Mouse (Mus musculus) embryonic facial prominence, embryonic 14.5 days (tissue): ENCODE results near the gene Atxn7l3b. TPM values are rescaled to one million over a fixed set of nuclear protein-coding genes. Genes with fewer than 3 reads are reported as not detected.
A peak's percentile ranks its signal among the peaks of the same experiment; 100 is the strongest.
"Not testable (repeated sequence)": the region's sequence is repeated elsewhere in the genome, so short reads cannot be mapped to it uniquely, and the experiment has no call there.

Experiments used
- ATAC-seq: fragments of 200-750 bp; cut with Nextera tagmentation; 2 replicates; pipeline ENCODE4 v1.8.0; 2017; ENCODE audit warnings: low read depth, moderate number of reproducible peaks, moderate TSS enrichment
- DNase-seq: peaks from one replicate; pipeline ENCODE4 v3.0.0-alpha.2; 2015; ENCODE audit warnings: low spot score
- H3K27ac ChIP-seq: fragments of 300-500 bp; sonication (generic); replicated peaks from 2 replicates; pipeline ENCODE4 v1.5.1; 2014; ENCODE audit warnings: low read depth, mild to moderate bottlenecking, low read length, moderate library complexity
- H3K27me3 ChIP-seq: fragments of 300-500 bp; sonication (generic); replicated peaks from 2 replicates; pipeline ENCODE4 v1.6.1; 2014; ENCODE audit warnings: low read length; ENCODE audit not compliant: control insufficient read depth, insufficient read depth
- H3K36me3 ChIP-seq: fragments of 300-500 bp; sonication (generic); 2 replicates; pipeline ENCODE4 v1.6.1; 2014; ENCODE audit warnings: low read length, mixed read lengths; ENCODE audit not compliant: control insufficient read depth, insufficient read depth
- H3K4me1 ChIP-seq: fragments of 300-500 bp; sonication (generic); 2 replicates; pipeline ENCODE4 v1.6.1; 2014; ENCODE audit warnings: antibody characterized with exemption, low read length; ENCODE audit not compliant: control insufficient read depth, insufficient read depth
- H3K4me2 ChIP-seq: fragments of 300-500 bp; sonication (generic); 2 replicates; pipeline ENCODE4 v1.6.1; 2014; ENCODE audit warnings: low read depth, mild to moderate bottlenecking, low read length, moderate library complexity, mixed read lengths
- H3K4me3 ChIP-seq: fragments of 300-500 bp; sonication (generic); 2 replicates; pipeline ENCODE4 v1.5.1; 2014; ENCODE audit warnings: low read depth, mild to moderate bottlenecking, low read length
- H3K9ac ChIP-seq: fragments of 300-500 bp; sonication (generic); 2 replicates; pipeline ENCODE4 v1.6.1; 2014; ENCODE audit warnings: low read depth, mild to moderate bottlenecking, low read length, moderate library complexity, mixed read lengths
- H3K9me3 ChIP-seq: fragments of 300-500 bp; sonication (generic); 2 replicates; pipeline ENCODE4 v1.6.1; 2016; ENCODE audit warnings: low read length; ENCODE audit not compliant: control insufficient read depth
- WGBS: fragments of 180-500 bp; shearing (Covaris S2); extraction: QIAGEN DNeasy Blood & Tissue Kit; methylation state at CpG from one replicate; pipeline ENCODE4 v1.1.7; 2014; 5-methylcytosine and 5-hydroxymethylcytosine counted together
- polyA plus RNA-seq: library from polyadenylated mRNA; unstranded; fragments of >200 nt; fragmentation: Nextera tagmentation; extraction: Ambion mirVana; gene quantifications from 2 replicates; pipeline ENCODE4 v1.2.1, GENCODE M21; 2014

Gene Atxn7l3b
- 142 and 169 TPM in 2 replicates for polyA plus RNA-seq

GRCm38 (mm10) chr10:112928452-112929221 is at the start of gene Atxn7l3b:
TSS of gene Atxn7l3b (minus strand) at chr10:112929001.
- Histone ChIP-seq H3K4me1 (peaks cover 7% of the 10 kb centered on the region), H3K9ac (peak within 1 kb of the TSS; percentile 98), H3K36me3 (peaks cover 37% of the 10 kb centered on the region), H3K27ac (peak within 1 kb of the TSS; percentile 96), H3K4me3 (peak within 1 kb of the TSS; percentile 83), H3K4me2 (peak within 1 kb of the TSS; percentile 85), H3K9me3 (no peaks in the 10 kb centered on the region), H3K27me3 (no peaks in the 10 kb centered on the region)
- DNase-seq (peak; percentile 91), ATAC-seq (peak; percentile 99)
- WGBS = under 1% methylated on average over 44 of the region's 70 CpGs

GRCm38 (mm10) chr10:112977586-112977985 is 48.8 kb upstream of the Atxn7l3b start:
- no peak overlapping the region for H3K9ac ChIP-seq
- H3K36me3 ChIP-seq = no peaks in the 10 kb centered on the region
- no peaks in the 10 kb centered on the region for H3K27me3 ChIP-seq
- no peaks in the 10 kb centered on the region for H3K9me3 ChIP-seq
- ATAC-seq = no peak
- H3K4me3 ChIP-seq = no peak overlapping the region
- no peak overlapping the region for H3K4me2 ChIP-seq
- WGBS = 79% methylated on average over 4 of the region's 4 CpGs
- no peak for DNase-seq
- no peaks in the 10 kb centered on the region for H3K4me1 ChIP-seq
- H3K27ac ChIP-seq = no peak overlapping the region

- DNase-seq (no peak), ATAC-seq (no peak)
- H3K9ac ChIP-seq = no peak overlapping the region
- no peaks in the 10 kb centered on the region for H3K36me3 ChIP-seq
- WGBS = 60% methylated on average over 5 of the region's 5 CpGs
- no peaks in the 10 kb centered on the region for H3K4me1 ChIP-seq
- no peak overlapping the region for H3K27ac ChIP-seq
- no peaks in the 10 kb centered on the region for H3K27me3 ChIP-seq
- H3K4me3 ChIP-seq = no peak overlapping the region
- H3K4me2 ChIP-seq = no peak overlapping the region
- H3K9me3 ChIP-seq = no peaks in the 10 kb centered on the region
Measured at GRCm38 (mm10) chr10:112973286-112974026, 44.7 kb upstream of the Atxn7l3b start.

- H3K9ac ChIP-seq = no peak overlapping the region
- H3K36me3 ChIP-seq = no peaks in the 10 kb centered on the region
- no peak overlapping the region for H3K4me3 ChIP-seq
- no peak for DNase-seq
- WGBS = 81% methylated on average over 2 of the region's 2 CpGs
- no peaks in the 10 kb centered on the region for H3K4me1 ChIP-seq
- H3K4me2 ChIP-seq = no peak overlapping the region
- H3K9me3 ChIP-seq = no peaks in the 10 kb centered on the region
- ATAC-seq = no peak
- no peak overlapping the region for H3K27ac ChIP-seq
- H3K27me3 ChIP-seq = no peaks in the 10 kb centered on the region
Measured at GRCm38 (mm10) chr10:112970002-112970589, 41.3 kb upstream of the Atxn7l3b start.

GRCm38 (mm10) chr10:112967578-112967977 is 38.8 kb upstream of the Atxn7l3b start:
- ATAC-seq = no peak
- WGBS = 82% methylated on average over 2 of the region's 2 CpGs
- DNase-seq = no peak
- Histone ChIP-seq H3K9me3 (no peaks in the 10 kb centered on the region), H3K27me3 (no peaks in the 10 kb centered on the region), H3K27ac (no peak overlapping the region), H3K9ac (no peak overlapping the region), H3K4me2 (no peak overlapping the region), H3K36me3 (no peaks in the 10 kb centered on the region), H3K4me1 (no peaks in the 10 kb centered on the region), H3K4me3 (no peak overlapping the region)

- H3K9me3 ChIP-seq, H3K27me3 ChIP-seq, ATAC-seq, H3K4me3 ChIP-seq, H3K4me2 ChIP-seq, H3K9ac ChIP-seq, H3K4me1 ChIP-seq, H3K27ac ChIP-seq, H3K36me3 ChIP-seq, DNase-seq: not testable (repeated sequence)
- WGBS = 46% methylated on average over 4 of the region's 4 CpGs
Measured at GRCm38 (mm10) chr10:112962216-112962615, 33.4 kb upstream of the Atxn7l3b start.

GRCm38 (mm10) chr10:112954140-112954539 is 25.3 kb upstream of the Atxn7l3b start:
- Histone ChIP-seq H3K27me3 (no peaks in the 10 kb centered on the region), H3K36me3 (no peaks in the 10 kb centered on the region), H3K9ac (no peak overlapping the region), H3K27ac (no peak overlapping the region), H3K4me2 (no peak overlapping the region), H3K4me3 (no peak overlapping the region), H3K9me3 (no peaks in the 10 kb centered on the region), H3K4me1 (no peaks in the 10 kb centered on the region)
- ATAC-seq = no peak
- DNase-seq = no peak
- 62% methylated on average over 2 of the region's 2 CpGs for WGBS

- WGBS = 67% methylated on average over 3 of the region's 3 CpGs
- DNase-seq (no peak), ATAC-seq (no peak)
- Histone ChIP-seq H3K9me3 (no peaks in the 10 kb centered on the region), H3K27ac (no peak overlapping the region), H3K4me3 (no peak overlapping the region), H3K27me3 (no peaks in the 10 kb centered on the region), H3K4me2 (no peak overlapping the region), H3K36me3 (no peaks in the 10 kb centered on the region), H3K9ac (no peak overlapping the region), H3K4me1 (no peaks in the 10 kb centered on the region)
Measured at GRCm38 (mm10) chr10:112948453-112948852, 19.7 kb upstream of the Atxn7l3b start.
